Mouse (Mus musculus): ENCODE data around the gene Zswim1.
"Not testable (repeated sequence)": the region's sequence is repeated elsewhere in the genome, so short reads cannot be mapped to it uniquely, and the experiment has no call there.

Gene Zswim1

DNA sequence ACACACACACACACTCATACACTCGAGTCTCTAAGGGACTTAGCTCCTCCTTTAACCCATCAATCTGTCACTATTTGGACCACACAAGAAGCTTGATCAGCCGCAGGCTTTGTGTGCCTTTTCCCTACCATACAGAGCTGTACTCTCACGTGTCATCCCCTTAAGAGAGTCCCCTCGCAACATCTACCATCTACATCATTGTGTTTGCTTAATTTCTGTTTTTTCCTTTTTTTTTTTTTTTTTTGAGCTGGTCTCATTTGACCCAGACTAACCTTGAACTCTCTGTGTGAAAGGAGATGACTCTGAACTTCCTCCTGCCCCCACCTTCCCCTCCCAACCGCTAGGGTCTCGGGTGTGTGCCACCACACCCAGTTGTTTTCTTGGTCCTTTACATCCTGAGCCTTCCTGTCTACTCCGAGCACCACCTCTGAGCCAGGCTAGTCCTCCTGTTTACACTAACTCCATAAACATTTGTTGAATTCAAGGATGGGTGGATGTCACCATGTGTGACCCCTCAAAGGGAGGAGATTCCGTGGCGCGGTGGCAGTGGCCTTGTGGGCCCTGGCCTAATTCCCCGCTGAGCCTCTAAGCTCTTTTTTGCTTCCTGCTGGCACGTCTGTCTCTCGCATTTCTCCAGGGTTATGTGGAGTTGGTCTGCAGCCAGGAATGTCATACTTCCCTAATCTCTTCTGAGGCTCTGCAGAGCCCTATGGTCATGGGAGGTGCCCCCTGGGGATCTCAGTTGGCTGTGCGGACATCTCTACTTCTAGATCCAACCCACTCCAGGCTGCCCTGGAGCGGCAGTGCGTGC lies 44.5 kb downstream of the Zswim1 start:
- no peak for DNase-seq (ENCODE audit: low read depth, low spot score)

DNA sequence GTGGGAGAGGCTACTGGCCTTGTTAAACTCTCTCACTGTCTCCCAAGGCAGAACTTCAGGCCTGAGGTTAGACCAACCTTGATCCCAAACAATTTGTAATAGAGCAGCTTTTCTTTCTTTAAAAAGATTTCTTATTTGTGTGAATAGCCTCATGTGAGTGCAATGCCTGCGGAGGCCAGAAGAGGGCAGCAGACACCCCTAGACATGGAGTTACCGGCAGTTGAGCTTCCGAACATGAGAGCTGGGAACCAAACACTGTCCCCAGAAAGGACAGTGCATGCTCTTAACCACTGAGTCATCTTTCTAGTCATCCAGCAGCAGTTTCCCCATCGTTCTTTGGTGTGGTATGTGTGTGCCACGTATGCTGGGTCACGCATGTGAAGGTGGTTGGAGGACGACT lies 45.1 kb downstream of the Zswim1 start:
- DNase-seq (ENCODE audit: low read depth, low spot score), result no peak

DNA sequence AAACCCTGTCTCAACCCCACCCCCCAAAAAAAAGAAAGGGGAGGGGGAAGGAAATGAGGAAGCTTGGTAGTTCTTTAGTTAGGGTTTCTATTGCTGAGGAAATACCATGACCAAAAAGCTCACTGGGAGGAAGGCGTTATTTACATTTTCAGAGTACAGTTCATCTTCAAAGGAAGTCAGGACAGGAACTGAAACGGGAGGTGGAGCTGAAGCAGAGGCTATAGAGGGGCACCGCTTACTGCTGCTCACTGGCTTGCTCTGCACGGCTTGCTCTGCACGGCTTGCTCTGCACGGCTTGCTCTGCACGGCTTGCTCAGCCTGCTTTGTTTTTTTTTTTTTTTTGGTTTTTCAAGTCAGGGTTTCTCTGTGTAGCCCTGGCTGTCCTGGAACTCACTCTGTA lies 46.0 kb downstream of the Zswim1 start:
- no peak for DNase-seq (ENCODE audit: low read depth, low spot score)

DNA sequence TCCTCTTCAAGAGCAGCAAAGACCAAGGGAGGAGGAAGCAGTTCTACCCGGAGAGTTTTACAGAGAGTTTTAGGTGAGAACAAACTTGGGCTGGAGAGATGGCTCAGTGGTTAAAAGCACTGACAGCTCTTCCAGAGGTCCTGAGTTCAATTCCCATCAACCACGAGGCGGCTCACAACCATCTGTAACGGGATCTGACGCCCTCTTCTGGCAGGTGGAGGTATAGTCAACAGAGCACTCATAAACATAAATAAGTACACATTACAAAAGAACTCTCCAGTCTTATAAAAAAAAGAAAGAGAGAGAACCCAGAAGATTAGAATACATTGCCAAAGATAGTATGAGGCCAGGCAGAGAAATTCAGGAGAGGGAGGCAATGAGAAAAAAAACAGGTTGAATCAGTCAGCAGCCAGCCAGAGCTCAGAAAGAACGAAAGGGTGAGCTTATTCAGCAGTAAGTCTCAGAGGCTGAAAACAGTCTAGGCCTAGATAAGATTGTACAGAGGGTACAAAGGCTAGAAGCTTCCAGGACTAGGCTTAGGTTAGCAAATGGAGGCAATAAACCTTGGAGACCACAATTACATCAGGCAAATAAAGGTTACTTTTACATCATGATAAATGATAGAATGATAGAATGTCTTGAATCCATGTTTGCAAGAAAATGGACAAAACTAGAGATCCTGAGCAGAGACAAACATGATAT lies 49.3 kb downstream of the Zswim1 start:
- no peak for DNase-seq (ENCODE audit: low read depth, low spot score)

DNA sequence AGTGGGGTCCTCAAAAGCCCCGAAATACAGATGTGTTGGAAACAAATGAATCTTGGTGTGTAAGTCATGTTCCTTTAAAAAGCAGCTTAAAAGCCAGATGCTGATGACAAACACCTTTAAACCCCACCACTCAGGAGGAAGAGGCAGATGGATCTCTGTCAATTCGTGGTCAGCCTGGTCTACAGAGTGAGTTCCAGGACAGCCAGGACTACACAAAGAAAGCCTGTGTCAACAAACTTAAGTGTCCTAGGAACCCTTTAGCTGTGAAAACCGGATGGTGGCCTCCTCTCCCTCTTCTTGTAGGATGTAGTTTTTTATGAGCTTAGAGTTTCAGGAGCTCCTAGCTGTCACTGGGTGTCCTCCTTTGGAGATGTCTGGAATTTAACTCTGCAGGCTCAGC lies 51.1 kb downstream of the Zswim1 start:
- no peak for DNase-seq (ENCODE audit: low read depth, low spot score)

DNA sequence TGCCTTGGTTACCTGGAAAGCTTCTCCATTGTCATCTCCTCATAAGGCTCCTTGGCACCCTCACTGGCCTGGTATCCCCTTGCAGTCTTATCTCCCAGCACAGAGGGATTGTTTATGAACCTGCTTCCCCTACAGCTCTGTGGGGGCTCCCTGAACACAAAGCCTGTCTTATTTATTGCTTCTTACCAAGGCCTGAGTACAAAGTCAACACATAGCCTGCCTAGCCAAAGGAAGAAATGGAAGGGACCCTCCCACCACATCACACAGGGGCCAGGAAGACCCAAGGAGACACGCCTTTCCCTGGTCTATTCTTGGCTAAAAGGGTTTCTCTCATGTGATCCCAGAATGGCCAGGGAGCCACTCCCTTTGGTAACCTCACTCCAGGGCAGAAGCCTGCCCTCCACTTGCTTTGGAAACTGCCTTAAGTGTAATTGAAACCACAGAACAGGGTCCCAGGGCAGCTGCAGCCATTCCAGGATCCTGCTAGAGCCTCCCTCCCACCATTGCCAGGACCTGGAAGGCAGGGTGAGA lies 51.8 kb downstream of the Zswim1 start:
- peak; percentile 39 for DNase-seq (ENCODE audit: low read depth, low spot score)

DNA sequence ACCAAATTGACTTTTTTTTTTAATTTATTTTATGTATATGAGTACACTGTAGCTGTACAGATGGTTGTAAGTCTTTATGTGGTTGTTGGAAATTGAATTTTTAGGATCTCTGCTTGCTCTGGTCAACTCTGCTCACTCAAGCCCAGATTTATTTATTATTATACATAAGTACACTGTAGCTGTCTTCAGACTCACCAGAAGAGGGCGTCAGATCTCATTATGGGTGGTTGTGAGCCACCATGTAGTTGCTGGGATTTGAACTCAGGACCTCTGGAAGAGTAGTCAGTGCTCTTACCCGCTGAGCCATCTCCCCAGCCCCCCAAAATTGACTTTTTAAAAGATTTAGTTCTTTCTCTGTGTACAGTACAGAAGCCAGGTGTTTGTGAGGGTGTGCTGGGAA lies 53.2 kb downstream of the Zswim1 start:
- not testable (repeated sequence) for DNase-seq (ENCODE audit: low read depth, low spot score)

All from mesoderm, embryonic 11.5 days (tissue).